Mouse (Mus musculus) T-helper 1 cell (primary cell): ENCODE results near the gene Trim47.

ENCODE experiments used
- in situ Hi-C: fragments of 300-600 bp; cut with MboI, MseI; formaldehyde crosslinking; loops from one replicate; pipeline ENCODE4 v1.15.1; 2025; ENCODE audit warnings: high pct_unique_total_duplicates

Trim47 gene

DNA sequence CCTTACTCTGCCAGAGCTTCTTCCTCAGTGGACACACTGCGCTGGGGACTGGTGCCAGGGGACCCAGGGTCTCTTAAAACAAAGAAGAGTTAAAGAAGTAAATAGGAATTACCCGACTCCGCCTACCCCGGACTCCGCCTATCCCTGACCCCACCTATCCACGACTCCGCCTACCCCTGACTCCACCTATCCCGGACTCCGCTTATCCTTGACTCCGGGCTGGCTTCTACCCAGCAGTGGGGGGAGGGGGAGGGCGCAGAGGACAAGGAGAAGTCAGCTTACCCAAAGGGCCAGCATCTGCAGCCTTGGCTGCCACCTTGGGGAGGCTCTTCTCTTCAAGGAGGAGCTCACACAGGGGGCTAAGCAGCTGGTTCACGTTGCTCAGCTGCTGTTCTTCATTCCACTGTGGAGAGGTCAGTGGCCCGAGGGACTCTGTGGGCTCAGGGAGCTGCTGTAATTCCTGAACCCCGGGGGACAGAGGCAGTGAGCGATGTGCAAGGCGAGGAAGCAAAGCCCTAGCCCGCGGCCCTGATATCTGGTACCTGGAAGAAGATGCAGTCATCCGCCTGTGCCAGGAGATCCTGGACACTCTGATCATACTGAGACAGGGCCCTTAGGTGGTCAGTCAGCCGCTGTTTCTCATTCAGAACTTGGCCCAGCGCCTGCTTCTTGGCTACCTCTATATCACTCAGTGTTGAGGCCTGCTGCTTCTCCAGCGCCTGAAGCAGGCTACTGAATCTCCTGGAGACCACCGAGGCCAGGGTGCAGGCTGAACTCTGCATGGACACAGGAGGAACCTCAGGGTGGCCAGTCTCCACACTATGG lies at the start of gene Trim47:
TSS of gene Trim47 (minus strand) at position 55 of the 825 bp plus-strand sequence.
- in situ Hi-C loops: no loop called here

DNA sequence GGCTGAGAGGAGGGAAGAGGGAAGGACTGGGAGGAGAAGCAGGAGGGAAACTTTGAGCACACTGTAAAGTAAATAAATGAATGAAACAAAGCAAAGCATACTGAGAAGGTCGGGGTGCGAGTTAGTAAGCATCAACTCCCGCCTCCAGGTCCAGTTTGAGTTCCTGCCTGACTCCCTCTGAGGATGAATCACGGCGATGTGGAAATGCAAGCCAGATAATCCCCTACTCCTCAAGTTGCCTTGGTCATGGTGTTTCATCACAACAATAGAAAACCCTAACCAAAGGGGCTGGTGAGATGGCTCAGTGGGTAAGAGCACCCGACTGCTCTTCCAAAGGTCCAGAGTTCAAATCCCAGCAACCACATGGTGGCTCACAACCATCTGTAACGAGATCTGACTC lies 49.0 kb upstream of the Trim47 start:
- in situ Hi-C loops: loop anchor here (5.0 kb wide), 1 partner anchor 954 kb away; no protein-coding TSS in a partner anchor

DNA sequence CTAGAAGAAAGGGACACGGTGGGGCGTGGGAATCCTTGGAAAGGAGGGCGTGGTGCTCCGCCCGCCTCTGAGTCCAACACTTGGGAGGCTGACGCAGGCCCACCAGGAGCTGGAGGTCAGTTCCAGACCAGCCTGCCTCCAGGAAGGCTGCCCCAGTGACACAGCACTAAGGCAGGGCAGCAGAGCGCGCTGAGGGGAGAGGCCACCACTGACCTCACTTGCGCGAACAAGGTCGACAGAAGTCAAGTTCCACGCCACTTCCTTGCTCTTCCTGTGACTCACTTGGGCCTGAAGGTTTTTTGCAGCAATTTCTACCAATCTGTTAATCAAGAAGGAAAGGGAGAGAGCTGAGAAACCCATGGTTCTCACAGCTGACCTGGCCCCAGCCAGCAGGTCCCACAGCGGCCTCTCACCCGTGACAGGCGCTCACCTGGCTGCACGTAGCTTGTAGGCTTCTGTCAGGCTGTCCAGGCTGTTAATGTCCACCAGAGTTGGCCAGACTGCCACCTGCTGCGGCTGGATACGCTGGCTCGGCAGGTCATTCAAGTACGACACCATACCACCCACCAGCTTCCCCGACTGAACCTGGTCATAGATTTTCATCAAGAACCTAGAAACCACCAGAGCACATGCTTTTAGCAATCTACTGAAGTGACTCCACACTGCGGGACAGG lies 47.9 kb upstream of the Trim47 start:
- in situ Hi-C loops: loop anchor here (5.0 kb wide), 1 partner anchor 953 kb away; no protein-coding TSS in a partner anchor

DNA sequence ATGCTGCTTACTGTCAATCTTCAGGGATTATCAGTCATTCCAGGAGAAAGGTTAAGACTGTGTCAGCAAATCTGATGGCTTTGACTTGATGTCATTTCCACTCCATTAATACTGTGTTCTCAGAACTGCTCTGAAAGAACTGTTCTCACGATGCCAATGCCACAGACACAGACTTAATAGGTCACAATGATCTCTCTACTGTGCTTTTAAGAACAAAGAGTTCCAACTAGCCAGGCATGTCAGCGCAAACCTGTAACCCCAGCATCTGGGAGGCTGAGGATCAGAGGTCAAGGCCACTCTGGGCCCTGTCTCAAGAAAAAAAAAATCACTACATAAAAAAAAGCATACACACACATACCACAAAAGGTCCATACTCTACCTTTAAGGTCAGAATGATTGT lies 44.9 kb upstream of the Trim47 start:
- in situ Hi-C loops: no loop called here

DNA sequence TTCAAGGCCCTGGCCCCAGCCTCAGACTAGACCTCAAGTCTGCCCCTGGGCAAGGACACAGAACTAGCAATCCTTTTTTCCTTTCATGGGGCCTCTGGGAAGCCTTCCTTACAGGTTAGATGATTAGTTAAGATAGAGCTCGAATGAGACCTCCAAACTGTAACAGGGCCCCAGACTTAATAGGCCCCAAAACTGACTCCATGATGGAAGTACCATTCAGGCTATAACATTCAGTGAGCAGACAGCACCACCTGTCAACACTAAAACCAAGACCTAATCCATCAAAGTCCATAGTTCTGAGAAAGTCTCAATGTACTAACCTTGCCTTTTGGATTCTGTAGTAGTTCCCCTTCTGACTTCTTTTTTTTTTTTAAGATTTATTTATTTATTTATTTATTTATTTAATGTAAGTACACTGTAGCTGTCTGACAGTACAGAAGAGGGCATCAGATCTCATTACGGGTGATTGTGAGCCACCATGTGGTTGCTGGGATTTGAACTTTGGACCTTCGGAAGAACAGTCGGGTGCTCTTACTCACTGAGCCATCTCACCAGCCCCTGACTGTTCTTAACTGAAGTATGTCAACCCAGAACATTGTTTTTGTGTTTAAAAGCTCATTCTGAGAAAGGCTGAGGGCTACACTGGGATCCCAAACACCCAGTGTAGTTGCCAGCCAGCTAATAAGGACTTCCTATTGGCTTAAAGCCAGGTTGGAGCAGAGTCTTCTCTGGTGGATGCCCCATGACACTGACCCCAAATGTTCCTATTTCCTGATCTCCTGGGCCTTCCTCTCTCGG lies 43.2 kb upstream of the Trim47 start:
- in situ Hi-C loops: no loop called here

DNA sequence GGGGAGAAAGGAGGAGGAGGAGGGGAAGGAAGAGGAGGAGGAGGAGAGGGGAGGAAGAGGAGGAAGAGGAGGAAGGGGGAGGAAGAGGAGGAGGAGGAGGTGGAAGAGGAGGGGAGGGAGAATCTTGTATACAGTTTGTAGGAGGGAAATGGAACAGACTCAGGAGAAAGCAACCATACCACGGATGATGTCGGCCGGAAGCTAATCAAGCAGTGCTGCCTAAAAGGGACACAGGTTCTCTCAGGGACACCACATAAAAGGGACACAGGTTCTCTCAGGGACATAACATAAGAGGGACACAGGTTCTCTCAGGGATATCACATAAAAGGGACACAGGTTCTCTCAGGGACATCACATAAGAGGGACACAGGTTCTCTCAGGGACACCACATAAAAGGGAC lies 42.2 kb upstream of the Trim47 start:
- in situ Hi-C loops: no loop called here

DNA sequence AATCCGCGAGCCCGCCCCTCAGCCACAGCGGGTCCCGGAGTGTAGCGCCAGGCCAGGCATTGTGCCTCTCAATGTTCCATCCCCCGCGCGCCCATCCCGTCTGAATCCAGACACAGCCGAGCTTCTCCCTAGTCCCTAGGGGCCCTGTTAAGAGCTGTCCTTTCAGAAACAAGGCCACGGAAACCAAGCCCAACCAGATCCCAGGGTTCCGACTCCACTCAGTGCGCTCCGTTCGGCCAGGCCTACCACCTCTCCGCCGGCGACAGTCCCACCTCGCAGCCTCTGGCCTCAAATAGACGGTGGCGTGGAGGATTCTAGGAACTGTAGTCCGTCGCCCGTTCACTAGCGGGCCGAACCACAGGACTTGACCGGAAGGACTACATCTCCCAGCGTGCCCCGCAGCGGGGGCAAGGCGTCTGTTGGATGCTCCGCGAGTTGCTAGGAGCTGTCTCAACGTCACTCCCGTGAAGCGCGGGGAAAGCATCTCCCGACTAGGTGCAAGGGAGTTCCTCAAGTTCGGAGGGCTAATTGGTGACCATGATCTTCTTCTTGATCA lies 41.0 kb upstream of the Trim47 start, which contains the start of gene Fbf1:
TSS of gene Fbf1 (minus strand) at position 283 of the 556 bp plus-strand sequence.
- in situ Hi-C loops: no loop called here

DNA sequence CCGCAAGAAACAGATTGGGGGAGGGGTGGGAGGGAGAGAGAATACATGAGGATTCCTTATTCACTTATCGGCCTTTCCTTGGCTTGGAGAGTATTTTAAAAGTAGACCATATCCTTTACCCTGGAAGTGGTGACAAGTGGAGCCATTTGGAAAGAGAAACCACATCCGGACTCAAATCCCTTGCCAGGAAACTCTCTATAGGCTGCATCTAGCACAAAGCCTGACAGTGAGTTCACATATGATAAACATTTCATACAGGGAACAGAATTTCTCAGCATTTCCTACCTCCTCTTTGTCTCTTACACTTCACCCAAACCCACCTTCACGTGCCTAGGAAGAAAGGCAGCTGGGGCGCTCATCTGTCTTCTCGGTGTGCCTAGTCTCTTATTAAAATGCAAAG lies 40.2 kb upstream of the Trim47 start:
- in situ Hi-C loops: no loop called here

DNA sequence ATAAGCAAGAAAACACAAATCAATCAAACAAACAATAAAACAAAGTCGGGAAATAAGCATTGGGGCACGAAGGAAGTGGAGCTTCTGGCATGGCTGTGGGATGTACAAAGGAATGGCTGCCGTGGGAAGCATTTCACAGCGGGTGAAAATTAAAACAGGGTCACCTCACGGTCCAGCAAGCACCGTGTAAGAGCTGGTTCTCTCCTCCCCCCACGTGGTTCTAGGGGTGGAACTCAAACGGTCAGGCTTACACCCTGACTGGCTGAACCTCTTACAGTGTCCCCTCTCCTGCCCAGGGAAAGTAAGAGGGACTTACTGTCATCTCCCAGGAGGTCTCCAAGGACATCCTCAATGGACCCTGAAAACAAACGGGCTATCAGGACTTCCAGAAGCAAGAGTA lies 36.0 kb upstream of the Trim47 start:
- in situ Hi-C loops: no loop called here

DNA sequence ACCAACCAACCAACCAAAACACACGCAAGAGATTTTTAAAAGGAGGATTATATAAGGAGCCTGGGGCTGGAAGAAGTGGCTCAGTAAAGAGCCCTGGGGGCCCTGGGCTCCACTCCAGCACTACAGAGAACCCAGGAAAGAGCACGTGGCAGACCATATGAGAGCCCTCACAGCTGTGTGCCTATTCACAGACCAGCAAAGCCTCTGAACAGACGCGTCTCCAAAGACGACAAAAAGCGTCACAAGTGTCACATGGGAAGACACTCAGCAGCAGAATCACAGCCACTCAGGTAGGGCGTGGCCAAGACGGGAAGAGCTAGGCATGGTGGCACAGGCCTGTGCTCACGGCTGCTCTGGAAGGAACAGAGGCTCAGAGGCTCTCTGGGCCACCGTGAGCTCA lies 35.1 kb upstream of the Trim47 start:
- in situ Hi-C loops: no loop called here

DNA sequence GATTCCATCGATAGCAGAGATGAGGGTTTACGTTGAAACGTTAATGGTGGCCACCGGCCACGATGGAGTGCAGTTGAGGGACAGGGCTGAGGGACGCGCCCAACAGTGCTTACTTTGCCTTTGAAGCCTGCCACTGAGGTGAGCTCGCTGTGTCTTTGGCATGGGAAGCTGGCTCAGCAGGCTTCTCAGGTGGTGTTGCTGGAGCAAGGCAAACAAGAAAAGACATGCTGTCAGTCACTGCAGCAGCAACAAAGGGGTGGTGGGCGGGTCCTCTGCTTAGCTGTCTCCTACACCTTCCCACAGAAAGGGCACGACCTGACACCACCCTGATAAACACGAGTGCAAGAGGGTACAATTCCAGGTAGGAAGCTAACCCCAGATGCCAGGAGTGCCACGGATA lies 34.3 kb upstream of the Trim47 start:
- in situ Hi-C loops: no loop called here

DNA sequence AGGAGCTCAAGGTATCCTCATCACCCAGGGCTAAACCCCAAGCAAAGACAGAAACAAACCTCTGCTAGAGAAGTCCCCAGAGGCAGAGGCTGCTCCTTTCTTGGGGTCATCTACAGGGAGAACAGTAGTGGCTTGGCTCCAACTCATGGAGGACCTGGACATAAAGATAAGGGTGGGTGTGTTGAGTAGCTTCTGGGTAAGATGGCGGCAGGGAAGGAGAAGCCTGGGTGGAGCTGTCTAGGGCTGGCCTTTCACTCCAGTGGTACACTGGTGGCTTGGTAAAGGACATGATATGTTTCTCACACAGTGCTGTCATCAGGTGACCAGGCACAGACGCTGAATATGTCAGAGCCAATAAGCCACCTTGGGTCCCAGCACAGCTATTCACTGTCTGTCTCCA lies 23.9 kb upstream of the Trim47 start:
- in situ Hi-C loops: no loop called here

DNA sequence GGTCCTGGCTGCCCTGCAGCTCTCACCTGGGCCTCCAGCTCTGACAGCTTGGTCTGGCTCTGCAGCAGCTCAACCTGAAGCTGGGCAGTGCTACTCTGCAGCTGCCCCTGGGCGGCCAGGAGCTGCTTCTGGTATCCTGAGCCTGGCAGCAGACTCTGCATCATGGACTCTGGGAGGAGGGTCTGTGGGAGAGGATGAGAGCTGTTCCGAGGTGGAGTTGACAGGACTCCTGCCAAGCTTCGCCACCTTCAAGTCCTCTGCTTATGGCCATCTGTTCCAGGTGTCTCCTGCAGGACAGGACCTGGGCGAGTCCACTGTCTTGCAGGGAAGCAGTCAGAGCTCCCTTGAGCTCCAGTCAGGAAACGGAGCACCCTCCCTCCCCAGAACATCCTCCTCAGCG lies 22.3 kb upstream of the Trim47 start:
- in situ Hi-C loops: no loop called here

DNA sequence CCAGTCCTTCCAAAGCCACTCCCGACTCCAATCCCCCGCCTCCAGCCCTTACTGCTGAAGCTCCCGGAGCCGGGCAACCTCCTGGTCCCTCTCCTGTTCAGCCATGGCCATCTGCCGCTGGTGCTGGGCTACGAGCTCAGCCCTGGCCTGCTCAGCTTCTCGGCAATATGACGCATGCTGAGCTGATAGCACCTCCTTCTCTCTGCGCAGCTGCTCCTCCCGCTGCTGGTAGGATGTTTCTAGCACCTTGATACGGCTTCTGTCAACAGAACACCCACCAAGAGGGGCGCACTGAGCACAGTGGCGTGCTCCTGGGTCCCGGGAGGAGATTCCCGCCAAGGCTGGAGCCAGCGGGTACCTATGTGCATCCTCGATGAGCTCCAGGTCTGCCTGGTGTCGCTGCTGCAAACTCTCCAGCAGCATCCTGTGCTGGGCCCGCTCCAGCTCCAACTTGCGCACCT lies 21.8 kb upstream of the Trim47 start:
- in situ Hi-C loops: no loop called here

DNA sequence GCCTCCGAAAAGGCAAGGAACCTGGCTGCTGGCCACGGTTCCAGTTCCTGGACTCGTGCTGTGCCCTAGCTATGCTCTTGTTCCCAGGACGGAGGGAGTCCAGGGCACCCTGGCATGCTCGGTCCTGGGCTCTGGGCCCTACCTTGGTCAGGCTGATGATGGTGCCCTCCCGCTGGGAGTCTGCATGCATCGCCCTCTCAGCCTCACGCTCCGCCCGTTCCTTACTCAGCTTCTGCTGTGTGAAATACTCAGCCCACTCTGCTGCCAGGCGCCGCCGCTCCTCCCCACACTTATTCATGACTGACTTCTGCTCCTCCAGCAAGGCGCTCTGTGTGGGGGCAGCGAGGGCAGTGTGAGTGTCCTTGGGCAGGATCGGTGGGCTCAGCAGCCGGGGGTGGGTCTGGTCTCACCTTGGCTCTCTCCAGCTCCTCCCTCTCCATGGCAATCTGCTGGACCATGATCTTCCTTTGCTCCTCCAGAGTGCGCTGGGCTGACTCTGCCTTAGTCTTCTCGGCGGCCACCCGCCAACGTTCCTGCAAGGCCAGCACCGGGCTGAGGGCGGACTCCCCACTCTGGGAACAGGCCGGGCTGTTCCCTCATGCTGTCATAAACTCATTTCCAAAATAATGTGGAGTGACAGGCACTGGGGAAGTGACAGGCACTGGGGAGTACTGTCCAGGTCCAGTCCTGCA lies 19.4 kb upstream of the Trim47 start:
- in situ Hi-C loops: no loop called here

DNA sequence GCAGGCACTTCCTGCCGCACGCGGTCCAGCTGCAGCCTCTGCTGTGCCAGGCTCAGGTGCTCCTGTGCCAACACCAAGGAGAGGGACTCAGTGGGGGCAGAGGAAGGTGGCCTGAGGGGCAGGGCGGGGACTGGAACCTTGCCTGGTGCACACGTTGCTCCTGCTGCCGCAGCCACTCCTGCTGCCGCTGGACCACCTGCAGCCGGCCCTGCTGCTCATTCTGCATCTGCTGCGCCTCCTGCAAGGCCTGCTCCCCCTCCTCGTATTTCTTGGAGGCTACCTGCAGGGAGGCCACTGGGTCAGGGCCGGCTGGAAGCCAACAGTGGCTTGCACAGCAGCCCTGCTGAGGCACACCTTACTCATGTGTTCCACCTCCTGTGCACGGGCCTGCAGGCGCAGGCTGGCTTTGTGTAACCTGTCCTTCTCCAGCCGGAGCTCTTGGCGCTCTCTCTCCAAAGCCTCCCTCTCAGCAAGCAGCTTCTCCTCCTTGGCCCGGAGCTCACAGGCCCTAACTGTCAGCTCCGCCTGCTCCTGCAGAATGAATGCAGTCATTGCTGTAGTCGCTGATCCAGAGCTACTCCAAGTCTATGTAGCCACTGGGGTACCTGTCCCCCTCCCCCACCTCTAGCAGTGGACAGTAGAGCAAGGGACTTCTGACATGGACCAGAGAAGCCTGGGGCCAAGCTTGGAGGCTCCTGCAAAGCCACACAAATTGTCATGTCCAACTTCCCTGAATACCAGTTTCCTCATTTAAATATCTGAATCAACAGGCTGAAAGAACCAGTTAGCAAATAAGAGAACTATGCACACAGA lies 18.7 kb upstream of the Trim47 start:
- in situ Hi-C loops: no loop called here

DNA sequence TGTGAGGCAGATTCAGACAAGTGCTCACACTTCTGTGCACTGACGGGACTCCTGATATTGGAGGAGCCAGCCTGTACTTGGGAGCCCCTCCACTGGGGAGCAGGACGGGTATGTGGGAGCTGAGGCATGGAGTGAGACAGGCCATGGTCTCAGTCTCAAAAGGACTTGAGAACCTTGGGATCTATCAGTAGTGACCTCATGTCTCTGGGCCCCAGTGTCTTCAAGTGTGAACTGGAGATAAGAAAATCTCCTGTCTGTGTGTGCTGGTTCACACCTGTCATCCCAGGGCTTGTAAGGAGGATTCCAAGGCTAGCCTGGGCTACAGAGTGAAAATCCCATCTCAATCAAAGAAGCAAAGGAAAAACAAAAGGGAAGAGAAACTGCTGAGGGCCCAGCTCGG lies 16.5 kb upstream of the Trim47 start:
- in situ Hi-C loops: no loop called here

DNA sequence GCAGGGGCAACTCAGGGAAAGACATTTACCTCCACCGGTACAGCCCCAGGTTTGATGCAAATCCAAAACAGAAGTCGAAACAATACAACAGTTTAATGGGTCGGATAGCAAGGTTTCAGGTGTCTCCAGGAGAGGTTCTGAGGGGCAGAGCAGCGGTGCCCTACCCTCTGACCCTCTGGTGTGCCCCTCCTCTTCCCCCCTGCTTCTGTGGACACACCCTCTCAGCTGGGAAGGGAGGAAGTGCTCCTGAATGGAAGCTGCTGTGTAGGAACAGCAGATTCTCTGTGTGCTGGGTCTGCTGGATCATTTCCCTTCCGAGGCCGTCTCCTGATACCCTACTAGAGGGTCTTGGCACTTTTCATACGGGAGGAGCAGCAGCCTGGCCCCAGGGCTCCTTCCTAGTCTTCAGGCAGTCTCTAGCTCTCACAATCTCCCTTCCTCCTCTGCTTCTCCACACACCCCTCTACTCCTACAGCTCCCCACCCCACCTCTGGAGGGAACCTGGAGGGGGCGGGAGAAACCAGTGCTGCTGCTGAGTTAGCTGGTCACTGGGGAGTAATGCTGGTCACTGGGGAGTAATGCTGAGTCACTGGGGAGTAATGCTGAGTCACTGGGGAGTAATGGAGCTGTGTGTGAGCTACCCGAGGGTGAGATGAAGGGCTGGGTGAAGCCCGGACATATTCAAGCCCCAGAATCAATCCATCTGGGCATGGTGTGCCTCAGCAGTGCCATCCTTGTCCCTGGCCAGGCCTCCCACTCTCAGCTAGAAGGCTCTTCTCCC lies 15.4 kb upstream of the Trim47 start:
- in situ Hi-C loops: no loop called here

DNA sequence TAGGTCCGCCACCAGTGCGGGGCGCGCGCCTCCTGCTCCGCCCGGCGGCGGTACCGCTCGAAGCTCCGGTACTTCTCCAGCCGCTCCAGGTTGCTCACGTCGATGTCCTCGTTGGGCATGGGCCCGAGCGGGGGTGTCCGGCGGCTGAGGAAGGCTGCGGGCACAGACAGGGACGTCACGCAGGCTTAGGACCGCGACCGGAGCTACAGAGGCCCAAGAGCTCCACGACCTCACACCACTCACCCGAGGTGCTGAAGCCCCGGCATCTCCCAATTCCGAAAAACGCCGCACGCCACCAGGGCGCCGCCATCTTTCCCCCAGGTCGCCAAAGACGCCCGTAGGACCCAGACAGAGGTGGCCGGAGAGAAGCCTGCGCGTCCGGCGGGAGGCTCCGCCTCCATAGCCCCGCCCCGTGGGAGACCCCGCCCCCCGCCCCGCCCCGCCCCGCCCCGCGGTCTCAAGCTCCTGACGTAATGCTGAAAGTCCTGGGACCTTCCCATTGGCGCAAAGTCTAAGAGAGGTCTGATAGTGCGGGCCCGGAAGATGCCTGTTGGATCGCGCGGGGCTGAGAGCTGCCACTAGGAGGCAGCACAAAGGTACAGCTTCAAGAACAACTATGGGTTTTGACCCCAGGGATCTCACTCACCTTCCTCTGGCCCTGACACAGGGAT lies 11.6 kb upstream of the Trim47 start, which contains the start of gene Mrpl38:
TSS of gene Mrpl38 (minus strand) at position 401 of the 671 bp plus-strand sequence.
- in situ Hi-C loops: loop anchor here (10.0 kb wide), 1 partner anchor 54 kb away; the partner anchor contains the start of gene Wbp2
